10 mouse cellular contexts compared by ENCODE assay signal in genomic region chr1:134524424-134524823, GRCm38 (mm10). TPM values are rescaled to one million over a fixed set of nuclear protein-coding genes. Genes with fewer than 3 reads are reported as not detected.
DNase-seq lines count a peak whose midpoint lies in the region; ATAC-seq and TF ChIP-seq lines count a peak whose summit lies in the region.
"Had no signal": no experiment of that assay in that cellular context is flagged by ENCODE, and none has a peak within 500 bp of the region (broad histone marks: within the 10 kb centered on the region; RNA-seq: fewer than 3 reads in every experiment).

No protein-coding gene starts in this region.

- no peak for TF ChIP-seq EP300 in ES-Bruce4 (IDR thresholded peaks at IDR 0.05; ENCODE audit: insufficient read depth, low read depth, low read length)

- H3K36me3 ChIP-seq in kidney, adult 2 months (ENCODE audit: control insufficient read depth, insufficient read depth, low read length) = no peaks in the 10 kb centered on the region
- H3K36me3 ChIP-seq in ES-Bruce4 (ENCODE audit: control insufficient read depth, insufficient read depth, low read length, poor library complexity, severe bottlenecking) = no peaks in the 10 kb centered on the region
- no peaks in the 10 kb centered on the region for H3K36me3 ChIP-seq in forebrain, embryonic 16.5 days (ENCODE audit: control insufficient read depth, insufficient read depth)
- H3K36me3 ChIP-seq: hindbrain, embryonic 15.5 days had no signal

- no peaks in the 10 kb centered on the region for H3K4me1 ChIP-seq in kidney, adult 2 months (ENCODE audit: control insufficient read depth, insufficient read depth, low read length)
- H3K4me1 ChIP-seq in ES-Bruce4 (ENCODE audit: control insufficient read depth, insufficient read depth, low read length) = no peaks in the 10 kb centered on the region
- H3K4me1 ChIP-seq in forebrain, embryonic 16.5 days (replicated peaks; ENCODE audit: control insufficient read depth, insufficient read depth, low read length) = no peaks in the 10 kb centered on the region
- H3K4me1 ChIP-seq: hindbrain, embryonic 15.5 days had no signal

- no peak for TF ChIP-seq POLR2A in kidney, adult 2 months (IDR thresholded peaks at IDR 0.05; ENCODE audit: low read depth, low read length)
- TF ChIP-seq POLR2A in ES-Bruce4 (IDR thresholded peaks at IDR 0.05; ENCODE audit: insufficient read depth, low read length) = no peak

- H3K9ac ChIP-seq in ES-Bruce4 (ENCODE audit: low read depth, poor library complexity, severe bottlenecking) = no peak overlapping the region
- H3K9ac ChIP-seq in forebrain, embryonic 16.5 days (replicated peaks; ENCODE audit: low read depth, low read length) = no peak overlapping the region
- H3K9ac ChIP-seq: hindbrain, embryonic 15.5 days had no signal

- no peak overlapping the region for H3K4me3 ChIP-seq in kidney, adult 2 months (ENCODE audit: insufficient read depth, low read depth, low read length)
- H3K4me3 ChIP-seq in ES-Bruce4 (ENCODE audit: low read depth, low read length) = no peak overlapping the region
- no peak overlapping the region for H3K4me3 ChIP-seq in forebrain, embryonic 16.5 days (replicated peaks; ENCODE audit: low read length)
- H3K4me3 ChIP-seq: hindbrain, embryonic 15.5 days had no signal

- 72% methylated on average over 5 of the region's 5 CpGs for WGBS in kidney, adult 2 months
- 71% methylated on average over 5 of the region's 5 CpGs for WGBS in forebrain, embryonic 16.5 days

- no peak overlapping the region for H3K4me2 ChIP-seq in forebrain, embryonic 16.5 days (ENCODE audit: low read length)
- H3K4me2 ChIP-seq: hindbrain, embryonic 15.5 days had no signal

- TF ChIP-seq CTCF in kidney, adult 2 months (conservative IDR thresholded peaks at IDR 0.05; ENCODE audit: insufficient read depth, insufficient read length, low read depth, low read length) = peak; percentile 45
- peak; percentile 64 for TF ChIP-seq CTCF in ES-Bruce4 (IDR thresholded peaks at IDR 0.05; ENCODE audit: low read depth, low read length)

- no peaks in the 10 kb centered on the region for H3K9me3 ChIP-seq in ES-Bruce4 (replicated peaks; ENCODE audit: control insufficient read depth, insufficient read depth, low read length, poor library complexity, severe bottlenecking)
- no peaks in the 10 kb centered on the region for H3K9me3 ChIP-seq in forebrain, embryonic 16.5 days (ENCODE audit: control insufficient read depth, low read length)
- H3K9me3 ChIP-seq: hindbrain, embryonic 15.5 days had no signal

- no peaks in the 10 kb centered on the region for H3K27me3 ChIP-seq in kidney, adult 2 months (replicated peaks; ENCODE audit: control insufficient read depth, insufficient read depth, low read length)
- no peaks in the 10 kb centered on the region for H3K27me3 ChIP-seq in ES-Bruce4 (ENCODE audit: control insufficient read depth, insufficient read depth, low read length, poor library complexity, severe bottlenecking)
- H3K27me3 ChIP-seq in forebrain, embryonic 16.5 days (replicated peaks; ENCODE audit: control insufficient read depth, insufficient read depth, low read length) = no peaks in the 10 kb centered on the region
- H3K27me3 ChIP-seq: hindbrain, embryonic 15.5 days had no signal

- peak; percentile 17 for DNase-seq in kidney, adult 2 months
- no peak for DNase-seq in kidney, adult 18-20 months
- peak; percentile 48 for DNase-seq in c-Kit-positive CD71-positive TER-119-negative erythroid progenitor cells, embryonic 14.5 days (ENCODE audit: low read depth)
- DNase-seq in natural killer cell, adult 2 months (ENCODE audit: low spot score in 2 of 2) = peak; percentile 28 to 38
- DNase-seq in ovary, postnatal 10 days (ENCODE audit: low spot score) = no peak
- DNase-seq in spleen, postnatal 14 days (ENCODE audit: low spot score in 2 of 2) = no peak

- ATAC-seq in forebrain, embryonic 16.5 days = no peak

- no peak overlapping the region for H3K27ac ChIP-seq in kidney, adult 2 months (ENCODE audit: insufficient read depth, low read depth, low read length)
- H3K27ac ChIP-seq in ES-Bruce4 (ENCODE audit: insufficient read depth, low read length) = no peak overlapping the region
- no peak overlapping the region for H3K27ac ChIP-seq in forebrain, embryonic 16.5 days (ENCODE audit: low read length)
- H3K27ac ChIP-seq: hindbrain, embryonic 15.5 days had no signal

RNA-seq across cellular contexts. Expression of gene Mgat4e, which starts 25.1 kb away (rescaled TPM):
- polyA plus RNA-seq in kidney, adult 2 months (2012; rRNA removed) = 0.11 TPM in 1 of 2 replicates, not detected in the other
- polyA plus RNA-seq in ES-Bruce4 (2011; ENCODE audit: insufficient read depth, insufficient read length, low read depth, missing spikeins) = 1.3 and 1.6 TPM in 2 replicates
- not detected in 2 replicates for polyA plus RNA-seq in forebrain, embryonic 16.5 days (2015; fragmentation: Nextera tagmentation; extraction: Ambion mirVana)
- polyA plus RNA-seq: hindbrain, embryonic 15.5 days; lung, embryonic 16.5 days had no signal

RNA-seq across cellular contexts. Expression of gene Rabif, which starts 30.0 kb away (rescaled TPM):
- 16.1 and 17.9 TPM in 2 replicates for polyA plus RNA-seq in kidney, adult 2 months (2012; rRNA removed)
- polyA plus RNA-seq in ES-Bruce4 (2011; ENCODE audit: insufficient read depth, insufficient read length, low read depth, missing spikeins) = 21.8 and 22.7 TPM in 2 replicates
- polyA plus RNA-seq in forebrain, embryonic 16.5 days (2015; fragmentation: Nextera tagmentation; extraction: Ambion mirVana) = 63.0 and 63.7 TPM in 2 replicates

RNA-seq across cellular contexts. Expression of gene Kdm5b, which starts 35.5 kb away (rescaled TPM):
- 6.1 and 6.2 TPM in 2 replicates for polyA plus RNA-seq in kidney, adult 2 months (2012; rRNA removed)
- polyA plus RNA-seq in ES-Bruce4 (2011; ENCODE audit: insufficient read depth, insufficient read length, low read depth, missing spikeins) = 161 and 181 TPM in 2 replicates
- 103 and 109 TPM in 2 replicates for polyA plus RNA-seq in forebrain, embryonic 16.5 days (2015; fragmentation: Nextera tagmentation; extraction: Ambion mirVana)

Comparison
In these comparisons a context has a peak if more than half of its experiments do, and no peak if none do; other contexts are left out.
1. DNase-seq: peak in kidney, adult 2 months (single experiment), c-Kit-positive CD71-positive TER-119-negative erythroid progenitor cells, embryonic 14.5 days (single experiment) and natural killer cell, adult 2 months (2 of 2); none in kidney, adult 18-20 months (single experiment), ovary, postnatal 10 days (single experiment) and spleen, postnatal 14 days (0 of 2).
2. RNA of gene Kdm5b, which starts 35.5 kb away (polyA plus RNA-seq): 161 to 181 TPM in ES-Bruce4 and 103 to 109 TPM in forebrain, embryonic 16.5 days; 6.1 to 6.2 TPM in kidney, adult 2 months; every median in the first group is over 10 times any median in the second.